Mouse (Mus musculus): ENCODE measurements at regions not wholly inside any gene's neighbourhood (a gene's known extent, or its start where the extent isn't known, plus 50 kb on each side); places are given as distances from the start of the nearest gene placed in this dataset.

DNA sequence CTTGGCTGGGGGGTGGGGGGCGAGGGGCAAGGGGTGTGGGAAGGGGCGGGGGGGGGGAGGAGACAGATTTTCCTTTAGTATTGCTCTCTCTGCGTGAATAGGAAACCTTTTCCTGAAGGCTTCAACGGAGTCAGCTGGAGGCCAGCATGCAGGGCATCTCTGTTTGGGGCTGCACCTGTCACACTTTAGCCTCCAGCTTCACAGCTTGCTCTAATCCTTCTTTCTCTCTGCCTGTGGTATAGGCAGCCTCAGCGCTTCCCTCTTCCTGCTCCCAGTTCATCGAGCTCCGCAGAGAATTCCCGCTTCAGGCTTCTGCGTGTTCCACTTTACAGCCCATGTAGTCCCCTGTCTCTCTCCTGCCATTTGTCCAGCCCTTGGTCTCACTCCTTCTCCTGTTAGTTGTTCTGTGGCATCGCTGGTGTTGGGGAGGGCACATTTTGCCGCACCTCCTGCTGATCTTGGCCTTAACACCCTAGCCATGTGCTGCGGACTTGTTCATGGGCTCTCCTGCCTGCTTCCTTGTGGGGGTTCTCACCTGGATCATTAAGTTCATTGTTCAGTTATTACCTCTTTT lies 51.7 kb upstream of the Jph4 start:
- ATAC-seq (ENCODE audit: insufficient number of reproducible peaks, insufficient read depth, low FRiP score, low TSS enrichment, low read depth): no peak
- no peak overlapping the region for H3K27ac ChIP-seq
- WGBS: 23% methylated on average over 12 of the region's 12 CpGs
- peaks cover 16% of the 10 kb centered on the region for H3K27me3 ChIP-seq
- peak overlapping the region; percentile 8; the same call in 1 of the 2 replicates for H3K9ac ChIP-seq (replicated peaks)
- no peak overlapping the region for H3K4me2 ChIP-seq
- no peaks in the 10 kb centered on the region for H3K36me3 ChIP-seq
- H3K9me3 ChIP-seq: no peaks in the 10 kb centered on the region; the same call in 1 of the 2 replicates
- H3K4me3 ChIP-seq (replicated peaks): no peak overlapping the region
- H3K4me1 ChIP-seq (replicated peaks): peaks cover 10% of the 10 kb centered on the region

DNA sequence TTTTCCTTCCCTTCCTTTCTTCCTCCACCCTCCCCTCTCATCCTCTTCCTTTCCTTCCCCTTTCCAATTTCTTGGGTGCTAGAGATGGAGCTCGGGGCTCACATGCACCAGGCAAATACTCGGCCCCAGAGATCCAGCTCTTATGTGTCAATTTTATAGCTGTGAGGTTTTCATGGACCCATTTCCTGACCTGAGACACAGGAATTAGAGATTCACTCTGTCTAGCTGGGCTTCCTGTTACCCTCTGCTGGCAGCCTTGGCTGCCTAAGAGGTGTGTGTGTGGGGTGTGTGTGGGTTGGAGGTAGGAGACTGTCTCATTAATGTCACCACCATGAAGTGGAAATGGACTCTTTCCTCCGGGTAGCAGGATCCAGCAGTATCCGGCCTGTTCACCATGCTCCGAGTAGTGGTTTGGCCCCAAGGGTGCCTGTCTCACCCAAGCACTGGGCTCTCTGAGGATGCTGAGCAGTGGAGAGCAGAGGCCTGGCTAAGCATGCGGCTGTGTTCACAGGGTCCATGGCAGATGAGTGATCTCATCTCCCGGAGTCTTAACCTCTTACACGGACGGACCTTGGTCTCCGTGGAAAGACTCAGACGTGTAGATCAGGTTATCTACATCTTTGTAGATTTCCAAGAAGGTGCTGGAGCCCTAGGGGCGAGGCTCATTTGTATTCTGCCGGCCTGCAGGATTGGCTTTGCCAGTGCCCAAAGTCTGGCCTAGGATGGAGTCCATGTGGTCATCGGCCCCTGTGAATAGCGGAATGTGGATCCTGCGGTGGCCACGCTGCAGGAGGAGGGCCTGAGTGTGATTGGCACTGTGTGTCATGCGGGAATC lies 52.5 kb upstream of the Jph4 start:
- H3K9ac ChIP-seq (replicated peaks): no peak overlapping the region
- no peaks in the 10 kb centered on the region for H3K36me3 ChIP-seq
- H3K27ac ChIP-seq: no peak overlapping the region
- H3K4me2 ChIP-seq: no peak overlapping the region
- H3K4me3 ChIP-seq (replicated peaks): no peak overlapping the region
- WGBS: 87% methylated on average over 18 of the region's 18 CpGs
- H3K27me3 ChIP-seq: peaks cover 16% of the 10 kb centered on the region
- H3K9me3 ChIP-seq: no peaks in the 10 kb centered on the region; the same call in 1 of the 2 replicates
- no peak for ATAC-seq (ENCODE audit: insufficient number of reproducible peaks, insufficient read depth, low FRiP score, low TSS enrichment, low read depth)
- peaks cover 5% of the 10 kb centered on the region for H3K4me1 ChIP-seq (replicated peaks)

DNA sequence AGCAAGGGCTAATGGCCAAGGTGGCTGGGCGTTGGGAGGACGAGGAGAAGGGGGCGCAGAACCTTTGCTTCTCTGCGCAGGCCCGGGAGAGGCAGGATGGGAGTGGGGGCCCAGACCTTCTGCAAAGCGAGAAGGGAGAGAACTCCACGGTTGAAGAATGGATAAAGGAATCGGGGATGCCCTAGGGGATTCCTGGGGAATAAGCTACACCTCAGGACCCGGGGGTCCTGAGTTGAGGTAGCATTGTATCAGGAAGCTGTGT lies 52.0 kb upstream of the Dhrs2 start:
- no peak overlapping the region for H3K27ac ChIP-seq
- H3K9me3 ChIP-seq: no peaks in the 10 kb centered on the region; the same call in 1 of the 2 replicates
- no peaks in the 10 kb centered on the region for H3K36me3 ChIP-seq
- no peak overlapping the region for H3K9ac ChIP-seq (replicated peaks)
- H3K4me3 ChIP-seq (replicated peaks): no peak overlapping the region
- ATAC-seq (ENCODE audit: insufficient number of reproducible peaks, insufficient read depth, low FRiP score, low TSS enrichment, low read depth): no peak
- WGBS: 93% methylated on average over 9 of the region's 9 CpGs
- H3K27me3 ChIP-seq: peaks cover 16% of the 10 kb centered on the region
- no peak overlapping the region for H3K4me2 ChIP-seq
- no peaks in the 10 kb centered on the region; the same call in 1 of the 2 replicates for H3K4me1 ChIP-seq (replicated peaks)

DNA sequence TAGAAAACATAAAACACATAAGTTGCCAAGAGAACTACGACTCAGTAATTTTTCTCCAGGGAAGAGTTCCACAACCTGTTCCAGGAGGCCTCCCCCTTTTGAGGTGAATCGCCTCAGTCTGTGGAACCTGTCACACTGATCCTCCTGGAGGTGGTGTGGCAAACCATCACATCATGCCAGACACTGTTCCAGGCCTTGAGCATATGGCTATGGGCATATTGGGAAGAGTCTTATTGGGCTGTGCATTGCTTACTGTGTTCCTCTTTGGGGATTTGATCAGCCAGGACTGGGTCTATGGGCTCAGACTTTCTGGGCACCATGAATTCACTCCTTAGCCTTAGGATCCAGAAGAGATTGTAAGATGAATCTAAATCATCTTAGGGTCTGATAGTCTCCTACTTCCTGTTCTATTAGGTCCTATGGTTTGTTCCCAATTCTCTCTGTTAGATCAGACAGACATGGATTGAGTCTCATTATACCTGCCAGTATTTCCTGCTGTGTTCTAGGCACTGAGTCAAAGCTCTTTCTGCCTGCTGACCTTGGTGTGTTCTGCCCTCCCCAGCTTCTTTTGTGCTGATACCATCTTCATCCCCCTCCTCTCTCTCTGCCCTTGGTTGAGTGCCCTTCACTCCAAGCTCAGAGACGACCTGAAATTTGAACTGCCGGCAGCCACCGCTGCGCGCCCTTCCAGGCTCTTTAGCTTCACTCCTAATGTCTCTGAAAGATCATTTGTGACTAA lies 50.3 kb upstream of the Dhrs2 start:
- H3K27me3 ChIP-seq: peaks cover 16% of the 10 kb centered on the region
- H3K36me3 ChIP-seq: no peaks in the 10 kb centered on the region
- ATAC-seq (ENCODE audit: insufficient number of reproducible peaks, insufficient read depth, low FRiP score, low TSS enrichment, low read depth): no peak
- H3K4me2 ChIP-seq: no peak overlapping the region
- H3K4me3 ChIP-seq (replicated peaks): no peak overlapping the region
- H3K9me3 ChIP-seq: no peaks in the 10 kb centered on the region; the same call in 1 of the 2 replicates
- no peak overlapping the region for H3K27ac ChIP-seq
- no peak overlapping the region for H3K9ac ChIP-seq (replicated peaks)
- no peaks in the 10 kb centered on the region; the same call in 1 of the 2 replicates for H3K4me1 ChIP-seq (replicated peaks)
- 88% methylated on average over 7 of the region's 7 CpGs for WGBS

Data from limb, embryonic 12.5 days (tissue).